In genomic region chr8:48152062-48152738, GRCm38 (mm10) we compare ENCODE assay signal across 9 mouse cellular contexts. TPM values are rescaled to one million over a fixed set of nuclear protein-coding genes. Genes with fewer than 3 reads are reported as not detected.
DNase-seq lines count a peak whose midpoint lies in the region; ATAC-seq and TF ChIP-seq lines count a peak whose summit lies in the region.
"Had no signal": no experiment of that assay in that cellular context is flagged by ENCODE, and none has a peak within 500 bp of the region (broad histone marks: within the 10 kb centered on the region; RNA-seq: fewer than 3 reads in every experiment).

No protein-coding gene starts in this region.

- ATAC-seq in hindbrain, postnatal 0 days, result peak; percentile 47; the same call in 1 of the 2 replicates
- ATAC-seq in midbrain, postnatal 0 days (ENCODE audit: low FRiP score), result no peak

- no peak overlapping the region for H3K4me3 ChIP-seq in hindbrain, postnatal 0 days (ENCODE audit: low read length)
- no peak overlapping the region for H3K4me3 ChIP-seq in midbrain, postnatal 0 days (ENCODE audit: low read depth, low read length)
- H3K4me3 ChIP-seq: liver, embryonic 13.5 days had no signal

- no peaks in the 10 kb centered on the region; the same call in 1 of the 2 replicates for H3K9me3 ChIP-seq in hindbrain, postnatal 0 days (ENCODE audit: low read length)
- H3K9me3 ChIP-seq in midbrain, postnatal 0 days (ENCODE audit: low read length), result no peaks in the 10 kb centered on the region
- H3K9me3 ChIP-seq: liver, embryonic 13.5 days had no signal

- H3K27me3 ChIP-seq in hindbrain, postnatal 0 days (ENCODE audit: insufficient read depth, low read length), result no peaks in the 10 kb centered on the region
- no peaks in the 10 kb centered on the region; the same call in 1 of the 2 replicates for H3K27me3 ChIP-seq in midbrain, postnatal 0 days (ENCODE audit: insufficient read depth, low read length)
- H3K27me3 ChIP-seq: liver, embryonic 13.5 days had no signal

- 0 out of 2 replicates have a peak overlapping the region, but pooled peaks have one; percentile 5 for H3K9ac ChIP-seq in hindbrain, postnatal 0 days (replicated peaks; ENCODE audit: low read length)
- H3K9ac ChIP-seq in midbrain, postnatal 0 days (replicated peaks; ENCODE audit: low read length, poor library complexity, severe bottlenecking), result no peak overlapping the region
- H3K9ac ChIP-seq: liver, embryonic 13.5 days had no signal

- no peaks in the 10 kb centered on the region for H3K36me3 ChIP-seq in hindbrain, postnatal 0 days (ENCODE audit: insufficient read depth, low read length)
- no peaks in the 10 kb centered on the region for H3K36me3 ChIP-seq in midbrain, postnatal 0 days (ENCODE audit: insufficient read depth, low read length)
- H3K36me3 ChIP-seq: liver, embryonic 13.5 days had no signal

- peak; percentile 65 to 76 for DNase-seq in cerebellum, postnatal 14 days
- no peak for DNase-seq in cerebellum, adult 9-11 months
- peak; percentile 44 for DNase-seq in adrenal gland, postnatal 25 days
- peak; percentile 71 for DNase-seq in forelimb bud, embryonic 11.5 days (ENCODE audit: low read depth, low spot score)
- DNase-seq in hindbrain, postnatal 0 days (ENCODE audit: low spot score), result peak; percentile 83
- peak; percentile 76 for DNase-seq in midbrain, postnatal 0 days (ENCODE audit: low spot score)
- DNase-seq in spleen, adult 18-20 months, result no peak
- DNase-seq in urinary bladder, adult 2 months (ENCODE audit: low spot score), result no peak
- DNase-seq: liver, embryonic 13.5 days had no signal

- 21% methylated on average over 19 of the region's 19 CpGs for WGBS in hindbrain, postnatal 0 days
- WGBS in midbrain, postnatal 0 days, result 38% methylated on average over 19 of the region's 19 CpGs

- 0 out of 2 replicates have a peak overlapping the region, but pooled peaks have one; percentile 16 for H3K4me2 ChIP-seq in hindbrain, postnatal 0 days (ENCODE audit: low read depth, low read length)
- H3K4me2 ChIP-seq in midbrain, postnatal 0 days (ENCODE audit: low read depth, low read length, poor library complexity, severe bottlenecking), result no peak overlapping the region
- H3K4me2 ChIP-seq: liver, embryonic 13.5 days had no signal

- peaks cover 11% of the 10 kb centered on the region; the same call in 1 of the 2 replicates for H3K4me1 ChIP-seq in hindbrain, postnatal 0 days (ENCODE audit: insufficient read depth, low read length)
- peaks cover 6% of the 10 kb centered on the region; the same call in 1 of the 2 replicates for H3K4me1 ChIP-seq in midbrain, postnatal 0 days (ENCODE audit: insufficient read depth, low read length)
- H3K4me1 ChIP-seq: liver, embryonic 13.5 days had no signal

- H3K27ac ChIP-seq in hindbrain, postnatal 0 days, result no peak overlapping the region
- no peak overlapping the region for H3K27ac ChIP-seq in midbrain, postnatal 0 days (ENCODE audit: low read depth, low read length)
- H3K27ac ChIP-seq: liver, embryonic 13.5 days had no signal

- no peak for TF ChIP-seq CTCF in hindbrain, postnatal 0 days (IDR thresholded peaks at IDR 0.05; ENCODE audit: low read depth)
- no peak for TF ChIP-seq CTCF in midbrain, postnatal 0 days (IDR thresholded peaks at IDR 0.05)

RNA-seq across cellular contexts. Expression of gene Dctd, which starts 53.3 kb away (rescaled TPM):
- total RNA-seq in adrenal gland, postnatal 25 days (2021), result 6.1 and 6.5 TPM in 2 replicates
- total RNA-seq in hindbrain, postnatal 0 days (2014; rRNA removed), result 18.4 and 20.1 TPM in 2 replicates
- polyA plus RNA-seq in hindbrain, postnatal 0 days (2015; fragmentation: Nextera tagmentation; extraction: Ambion mirVana), result 9.8 TPM in 2 replicates
- 14.2 and 20.9 TPM in 2 replicates for total RNA-seq in midbrain, postnatal 0 days (2014; rRNA removed)
- polyA plus RNA-seq in midbrain, postnatal 0 days (2015; fragmentation: Nextera tagmentation; extraction: Ambion mirVana), result 11.7 and 12.9 TPM in 2 replicates
- 12.5 and 20.4 TPM in 2 replicates for polyA plus RNA-seq in urinary bladder, adult 2 months (2012; rRNA removed)

Comparison
In these comparisons a context has a peak if more than half of its experiments do, and no peak if none do; other contexts are left out.
1. DNase-seq: peak in cerebellum, postnatal 14 days (2 of 2), adrenal gland, postnatal 25 days (single experiment), forelimb bud, embryonic 11.5 days (single experiment), hindbrain, postnatal 0 days (single experiment) and midbrain, postnatal 0 days (single experiment); none in cerebellum, adult 9-11 months (single experiment), spleen, adult 18-20 months (0 of 2) and urinary bladder, adult 2 months (single experiment).